In the genomic region with DNA sequence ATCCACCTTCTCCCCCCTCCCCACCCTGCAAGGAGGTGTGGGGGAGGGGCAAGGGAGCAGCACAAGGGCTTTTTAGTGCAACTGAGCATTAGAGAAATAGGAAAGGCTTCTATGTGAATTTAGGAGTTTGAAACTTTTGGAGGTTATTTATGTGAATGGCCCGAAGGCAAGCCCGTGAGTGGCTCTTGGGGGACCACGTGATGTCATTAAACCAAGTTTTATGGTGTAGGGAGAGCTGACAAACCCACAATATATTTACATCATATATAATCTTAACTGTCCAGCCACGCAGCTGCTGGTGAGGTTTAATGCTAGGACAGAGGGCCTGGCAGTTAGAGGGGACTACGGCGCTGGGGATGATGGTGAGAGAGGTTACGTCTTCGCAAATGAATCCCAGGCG, we compare ENCODE assay signal across 14 mouse cellular contexts. TPM values are rescaled to one million over a fixed set of nuclear protein-coding genes. Genes with fewer than 3 reads are reported as not detected.
DNase-seq lines count a peak whose midpoint lies in the region; ATAC-seq and TF ChIP-seq lines count a peak whose summit lies in the region.
"Had no signal": no experiment of that assay in that cellular context is flagged by ENCODE, and none has a peak within 500 bp of the region (broad histone marks: within the 10 kb centered on the region; RNA-seq: fewer than 3 reads in every experiment).

A gene (plus strand): TSS at position 299 of the 400 bp plus-strand sequence.

- ATAC-seq in kidney, postnatal 0 days (replicated peaks; ENCODE audit: low FRiP score, low read depth), result no peak
- ATAC-seq in hindbrain, embryonic 12.5 days (ENCODE audit: low FRiP score), result no peak
- no peak for ATAC-seq in limb, embryonic 13.5 days (ENCODE audit: low FRiP score, low read depth)
- no peak for ATAC-seq in liver, embryonic 12.5 days

- no peak within 1 kb of the TSS for H3K9ac ChIP-seq in kidney, postnatal 0 days (ENCODE audit: low read depth, low read length)
- H3K9ac ChIP-seq in hindbrain, embryonic 12.5 days, result 0 out of 2 replicates have a peak within 1 kb of the TSS, but pooled peaks have one; percentile 28
- no peak within 1 kb of the TSS for H3K9ac ChIP-seq in limb, embryonic 13.5 days
- H3K9ac ChIP-seq in liver, embryonic 12.5 days, result no peak within 1 kb of the TSS
- H3K9ac ChIP-seq: limb, embryonic 12.5 days had no signal

- DNase-seq in kidney, postnatal 0 days (ENCODE audit: low spot score), result peak; percentile 85
- DNase-seq in kidney, postnatal 25 days, result no peak
- no peak for DNase-seq in cerebellum, adult 2 months
- DNase-seq in urinary bladder, postnatal 25 days (ENCODE audit: low spot score), result no peak
- DNase-seq: adrenal gland, postnatal 36 days; cerebellum, adult 11-12 months; gastrocnemius, postnatal 14 days; heart, postnatal 36 days; lung, adult 2 months had no signal

- H3K4me1 ChIP-seq in kidney, postnatal 0 days (replicated peaks; ENCODE audit: insufficient read depth, low read length), result peaks cover 33% of the 10 kb centered on the region
- peaks cover 3% of the 10 kb centered on the region; the same call in 1 of the 2 replicates for H3K4me1 ChIP-seq in hindbrain, embryonic 12.5 days
- peaks cover 46% of the 10 kb centered on the region for H3K4me1 ChIP-seq in limb, embryonic 13.5 days
- H3K4me1 ChIP-seq in cerebellum, adult 2 months (ENCODE audit: control insufficient read depth, insufficient read depth, low read length), result no peaks in the 10 kb centered on the region
- no peaks in the 10 kb centered on the region for H3K4me1 ChIP-seq in liver, embryonic 12.5 days

- no peak for TF ChIP-seq CTCF in kidney, postnatal 0 days (IDR thresholded peaks at IDR 0.05; ENCODE audit: low read depth)
- TF ChIP-seq CTCF in cerebellum, adult 2 months (IDR thresholded peaks at IDR 0.05; ENCODE audit: borderline replicate concordance, insufficient read depth, low read depth, low read length), result no peak

- no peak within 1 kb of the TSS for H3K4me2 ChIP-seq in kidney, postnatal 0 days (ENCODE audit: low read length)
- peak within 1 kb of the TSS; percentile 44; the same call in 1 of the 2 replicates for H3K4me2 ChIP-seq in hindbrain, embryonic 12.5 days (replicated peaks)
- H3K4me2 ChIP-seq in limb, embryonic 13.5 days (replicated peaks), result peak within 1 kb of the TSS; percentile 27; the same call in 1 of the 2 replicates
- no peak within 1 kb of the TSS for H3K4me2 ChIP-seq in liver, embryonic 12.5 days
- H3K4me2 ChIP-seq: limb, embryonic 12.5 days had no signal

- peaks cover 21% of the 10 kb centered on the region; the same call in 1 of the 2 replicates for H3K27me3 ChIP-seq in kidney, postnatal 0 days (ENCODE audit: insufficient read depth, low read length)
- H3K27me3 ChIP-seq in hindbrain, embryonic 12.5 days, result peaks cover 100% of the 10 kb centered on the region
- peaks cover 100% of the 10 kb centered on the region for H3K27me3 ChIP-seq in limb, embryonic 13.5 days
- H3K27me3 ChIP-seq in cerebellum, adult 2 months (ENCODE audit: control insufficient read depth, insufficient read depth, low read length), result peaks cover 4% of the 10 kb centered on the region; the same call in 1 of the 2 replicates
- peaks cover 99% of the 10 kb centered on the region for H3K27me3 ChIP-seq in liver, embryonic 12.5 days (replicated peaks)

- no peaks in the 10 kb centered on the region for H3K9me3 ChIP-seq in kidney, postnatal 0 days (replicated peaks; ENCODE audit: low read length)
- H3K9me3 ChIP-seq in hindbrain, embryonic 12.5 days (replicated peaks), result no peaks in the 10 kb centered on the region
- no peaks in the 10 kb centered on the region for H3K9me3 ChIP-seq in limb, embryonic 13.5 days
- H3K9me3 ChIP-seq in liver, embryonic 12.5 days (replicated peaks), result no peaks in the 10 kb centered on the region
- H3K9me3 ChIP-seq: heart, embryonic 10.5 days; limb, embryonic 12.5 days had no signal

- no peak within 1 kb of the TSS for H3K4me3 ChIP-seq in kidney, postnatal 0 days (replicated peaks; ENCODE audit: low read depth, low read length)
- 0 out of 2 replicates have a peak within 1 kb of the TSS, but pooled peaks have one; percentile 4 for H3K4me3 ChIP-seq in hindbrain, embryonic 12.5 days
- H3K4me3 ChIP-seq in limb, embryonic 13.5 days, result no peak within 1 kb of the TSS
- H3K4me3 ChIP-seq in cerebellum, adult 2 months (replicated peaks; ENCODE audit: insufficient read depth, low read depth, low read length), result no peak within 1 kb of the TSS
- H3K4me3 ChIP-seq in liver, embryonic 12.5 days, result no peak within 1 kb of the TSS
- H3K4me3 ChIP-seq: heart, embryonic 10.5 days; limb, embryonic 12.5 days had no signal

- no peak for TF ChIP-seq POLR2A in cerebellum, adult 2 months (IDR thresholded peaks at IDR 0.05; ENCODE audit: borderline replicate concordance, insufficient read depth, low read length)

- no peak within 1 kb of the TSS for H3K27ac ChIP-seq in kidney, postnatal 0 days
- H3K27ac ChIP-seq in hindbrain, embryonic 12.5 days, result peak within 1 kb of the TSS; percentile 12
- no peak within 1 kb of the TSS for H3K27ac ChIP-seq in limb, embryonic 13.5 days
- no peak within 1 kb of the TSS for H3K27ac ChIP-seq in cerebellum, adult 2 months (ENCODE audit: insufficient read depth, low read length)
- H3K27ac ChIP-seq in liver, embryonic 12.5 days, result no peak within 1 kb of the TSS
- H3K27ac ChIP-seq: heart, embryonic 10.5 days; limb, embryonic 12.5 days had no signal

- 0 out of 2 replicates have a peak, but pooled peaks cover 2% of the 10 kb centered on the region for H3K36me3 ChIP-seq in kidney, postnatal 0 days (ENCODE audit: insufficient read depth, low read length)
- no peaks in the 10 kb centered on the region for H3K36me3 ChIP-seq in hindbrain, embryonic 12.5 days
- H3K36me3 ChIP-seq in limb, embryonic 13.5 days, result no peaks in the 10 kb centered on the region
- H3K36me3 ChIP-seq in liver, embryonic 12.5 days, result no peaks in the 10 kb centered on the region
- H3K36me3 ChIP-seq: heart, embryonic 10.5 days; limb, embryonic 12.5 days had no signal

- 38% methylated on average over 9 of the region's 9 CpGs for WGBS in kidney, postnatal 0 days
- WGBS in hindbrain, embryonic 12.5 days, result 6% methylated on average over 9 of the region's 9 CpGs
- 23% methylated on average over 9 of the region's 9 CpGs for WGBS in limb, embryonic 13.5 days
- 23% methylated on average over 9 of the region's 9 CpGs for WGBS in cerebellum, adult 2 months
- WGBS in liver, embryonic 12.5 days (ENCODE audit: insufficient replicate concordance), result 23% methylated on average over 9 of the region's 9 CpGs

RNA-seq across cellular contexts. Expression of the gene that starts here (rescaled TPM):
- polyA plus RNA-seq in kidney, postnatal 0 days (2015; fragmentation: Nextera tagmentation; extraction: Ambion mirVana), result 5.9 and 7.0 TPM in 2 replicates
- 34.5 and 59.6 TPM in 2 replicates for polyA plus RNA-seq in hindbrain, embryonic 12.5 days (2016; fragmentation: Nextera tagmentation; extraction: Ambion mirVana)
- 4.8 and 4.9 TPM in 2 replicates for polyA plus RNA-seq in limb, embryonic 13.5 days (2015; fragmentation: Nextera tagmentation; extraction: Ambion mirVana)
- 3.9 and 4.5 TPM in 2 replicates for polyA plus RNA-seq in cerebellum, adult 2 months (2012; rRNA removed)
- polyA plus RNA-seq in liver, embryonic 12.5 days (2016; fragmentation: Nextera tagmentation; extraction: Ambion mirVana), result 1.3 and 1.9 TPM in 2 replicates

Comparison
In these comparisons a context has a peak if more than half of its experiments do, and no peak if none do; other contexts are left out.
1. H3K4me2 ChIP-seq: peak in hindbrain, embryonic 12.5 days (single experiment) and limb, embryonic 13.5 days (single experiment); none in kidney, postnatal 0 days (single experiment) and liver, embryonic 12.5 days (single experiment).